Mouse (Mus musculus): ENCODE measurements around the gene Cln3.
A peak's percentile ranks its signal among the peaks of the same experiment; 100 is the strongest.

DNA sequence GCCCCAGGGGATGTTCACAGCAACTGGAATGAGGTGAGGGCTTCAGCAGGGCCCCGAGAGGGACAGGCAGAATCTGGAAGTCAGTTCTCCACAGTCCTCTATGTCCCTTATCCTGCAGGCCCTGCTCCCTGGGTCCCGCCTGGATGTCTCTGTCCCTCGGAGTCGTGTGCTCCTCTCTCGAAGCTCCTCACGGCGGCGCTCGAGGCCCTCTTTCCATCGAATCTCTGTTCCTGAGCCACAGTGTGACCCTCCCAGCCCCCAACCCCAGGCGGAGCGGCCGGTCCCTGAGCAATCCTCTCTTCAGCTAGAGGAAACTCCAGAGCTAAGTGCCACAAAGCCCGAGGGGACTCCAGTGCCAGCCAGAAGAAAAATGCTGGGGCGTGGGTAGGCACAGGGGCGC lies 2.2 kb upstream of the Cln3 start:
- peak; percentile 48 for TF ChIP-seq CTCF (IDR thresholded peaks at IDR 0.05)
- TF ChIP-seq POLR2A (IDR thresholded peaks at IDR 0.05; ENCODE audit: insufficient read depth, low read depth, low read length): no peak
- TF ChIP-seq EP300 (IDR thresholded peaks at IDR 0.05; ENCODE audit: insufficient read depth, low read depth, low read length): no peak

Measured in heart, adult 2 months (tissue).